Mouse (Mus musculus) left cerebral cortex, postnatal 10 days (tissue): ENCODE results near the gene Uap1. TPM values are rescaled to one million over a fixed set of nuclear protein-coding genes. Genes with fewer than 3 reads are reported as not detected.
A peak's percentile ranks its signal among the peaks of the same experiment; 100 is the strongest.

Source experiments
- DNase-seq, 2 experiments: peaks; one replicate each; pipeline ENCODE4 v3.0.0; 2021 to 2022; ENCODE audit warnings: low spot score in 2 of 2, mixed read lengths in 1 of 2; ENCODE audit errors: extremely low spot score in 1 of 2
- intact Hi-C: fragments of 180-260 bp; cut with DNase I; formaldehyde crosslinking; loops from one replicate; pipeline ENCODE4 v1.15.1; 2025
- total RNA-seq, 2 experiments: library from RNA; stranded (reverse); gene quantifications; 2 replicates each; pipeline ENCODE4 v1.2.3; 2021

The Uap1 gene
- 10 to 100 TPM; 62.5 to 66.7 TPM for total RNA-seq

- peak; percentile 96 to 98 for DNase-seq
- intact Hi-C loops = no loop called here
Measured at GRCm38 (mm10) chr1:170174814-170175332, at the start of gene Uap1. Gene Uap1 (minus strand): TSS chr1:170174957.

GRCm38 (mm10) chr1:170223276-170223675 lies 48.5 kb upstream of the Uap1 start:
- DNase-seq = no peak
- intact Hi-C loops = no loop called here

- intact Hi-C loops = no loop called here
- DNase-seq = no peak
Measured at GRCm38 (mm10) chr1:170220351-170220750, 45.6 kb upstream of the Uap1 start.

GRCm38 (mm10) chr1:170218091-170218884 lies 43.5 kb upstream of the Uap1 start:
- DNase-seq = no peak
- intact Hi-C loops = loop anchor here (10.0 kb wide), 1 partner anchor 397 kb away; no protein-coding TSS in a partner anchor

- intact Hi-C loops = loop anchor here (10.0 kb wide), 1 partner anchor 399 kb away; no protein-coding TSS in a partner anchor
Measured at GRCm38 (mm10) chr1:170215590-170215989, 40.8 kb upstream of the Uap1 start.

GRCm38 (mm10) chr1:170214757-170215522 lies 40.2 kb upstream of the Uap1 start, which contains the start of gene Uhmk1:
Gene Uhmk1 (minus strand): TSS chr1:170215397.
- peak; percentile 87 to 94 for DNase-seq
- intact Hi-C loops = loop anchor here (10.0 kb wide), 1 partner anchor 400 kb away; no protein-coding TSS in a partner anchor

More at GRCm38 (mm10) chr1:170215590-170215989, 40.8 kb upstream of the Uap1 start:
- no peak for DNase-seq

GRCm38 (mm10) chr1:170214383-170214756 lies 39.6 kb upstream of the Uap1 start:
- DNase-seq = no peak
- intact Hi-C loops = loop anchor here (10.0 kb wide), 1 partner anchor 400 kb away; no protein-coding TSS in a partner anchor

GRCm38 (mm10) chr1:170213181-170213879 lies 38.6 kb upstream of the Uap1 start:
- intact Hi-C loops = loop anchor here (10.0 kb wide), 1 partner anchor 401 kb away; no protein-coding TSS in a partner anchor

GRCm38 (mm10) chr1:170206395-170206794 lies 31.6 kb upstream of the Uap1 start:
- intact Hi-C loops = no loop called here
- no peak for DNase-seq

More at GRCm38 (mm10) chr1:170213181-170213879, 38.6 kb upstream of the Uap1 start:
- DNase-seq = no peak

- intact Hi-C loops = loop anchor here (5.0 kb wide), 1 partner anchor 238 kb away; no protein-coding TSS in a partner anchor
- DNase-seq = no peak
Measured at GRCm38 (mm10) chr1:170200379-170200778, 25.6 kb upstream of the Uap1 start.

GRCm38 (mm10) chr1:170196211-170196610 lies 21.5 kb upstream of the Uap1 start:
- intact Hi-C loops = no loop called here
- no peak for DNase-seq

GRCm38 (mm10) chr1:170191925-170192324 lies 17.2 kb upstream of the Uap1 start:
- intact Hi-C loops = no loop called here

GRCm38 (mm10) chr1:170190225-170190624 lies 15.5 kb upstream of the Uap1 start:
- no peak for DNase-seq
- intact Hi-C loops = no loop called here

More at GRCm38 (mm10) chr1:170191925-170192324, 17.2 kb upstream of the Uap1 start:
- no peak for DNase-seq

GRCm38 (mm10) chr1:170188601-170189000 lies 13.8 kb upstream of the Uap1 start:
- intact Hi-C loops = no loop called here
- peak in 1 of 2 experiments; percentile 26 for DNase-seq

GRCm38 (mm10) chr1:170186531-170186930 lies 11.8 kb upstream of the Uap1 start:
- intact Hi-C loops = no loop called here
- peak in 1 of 2 experiments; percentile 31 for DNase-seq

GRCm38 (mm10) chr1:170185137-170185536 lies 10.4 kb upstream of the Uap1 start:
- intact Hi-C loops = no loop called here
- no peak for DNase-seq

- intact Hi-C loops = no loop called here
- no peak for DNase-seq
Measured at GRCm38 (mm10) chr1:170182706-170183105, 7.9 kb upstream of the Uap1 start.

GRCm38 (mm10) chr1:170176661-170177239 lies 2.0 kb upstream of the Uap1 start:
- intact Hi-C loops = no loop called here
- no peak for DNase-seq
